8 mouse cellular contexts compared by ENCODE assay signal in the genomic region with DNA sequence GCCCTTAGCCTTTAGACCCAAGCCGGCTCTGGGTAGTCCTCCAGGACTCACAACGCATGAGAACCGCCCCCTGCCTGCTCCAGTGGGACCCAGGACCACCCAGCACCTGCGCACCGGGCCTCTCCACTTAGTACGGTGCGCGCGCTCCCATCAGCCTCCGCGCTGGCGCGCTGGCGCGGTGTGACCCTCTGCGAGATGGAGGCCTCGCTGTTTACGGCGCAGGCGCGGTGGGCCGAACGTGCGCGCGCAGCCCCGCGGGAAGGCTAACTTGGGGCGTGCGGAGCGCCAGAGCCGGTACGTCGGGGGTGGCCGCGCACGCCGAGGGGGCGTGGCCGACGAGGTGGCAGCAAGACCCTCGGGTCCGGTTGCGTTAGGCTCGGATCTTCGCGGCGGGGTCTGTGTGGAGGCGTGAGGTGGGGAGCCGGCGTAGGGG. TPM values are rescaled to one million over a fixed set of nuclear protein-coding genes. Genes with fewer than 3 reads are reported as not detected.
DNase-seq lines count a peak whose midpoint lies in the region; ATAC-seq and TF ChIP-seq lines count a peak whose summit lies in the region.

A gene (plus strand): TSS at position 156 of the 433 bp plus-strand sequence.
A gene (plus strand): TSS at position 344 of the 433 bp plus-strand sequence.

- peak; percentile 90 for DNase-seq in 3T3-L1 (ENCODE audit: low read depth, low spot score)
- peak; percentile 82 to 93 for DNase-seq in adrenal gland, postnatal 4 days (ENCODE audit: low spot score in 2 of 2)
- peak; percentile 96 for DNase-seq in embryonic facial prominence, embryonic 14.5 days (ENCODE audit: low spot score)
- DNase-seq in heart, adult 8-10 months (ENCODE audit: low spot score) = peak; percentile 94
- peak; percentile 95 for DNase-seq in kidney, adult 9 months
- peak; percentile 92 for DNase-seq in limb, embryonic 14.5 days (ENCODE audit: low spot score)
- peak; percentile 96 for DNase-seq in midbrain, postnatal 0 days (ENCODE audit: low spot score)
- DNase-seq in spleen, postnatal 14 days (ENCODE audit: low spot score in 2 of 2) = peak; percentile 94 to 95

- whole genome bisulfite sequencing in embryonic facial prominence, embryonic 14.5 days = 0% methylated on average over 17 of the region's 51 CpGs
- WGBS in limb, embryonic 14.5 days = under 1% methylated on average over 50 of the region's 51 CpGs
- under 1% methylated on average over 51 of the region's 51 CpGs for WGBS in midbrain, postnatal 0 days

- H3K4me3 ChIP-seq in embryonic facial prominence, embryonic 14.5 days (ENCODE audit: low read depth, low read length) = peak within 1 kb of the TSS; percentile 83
- H3K4me3 ChIP-seq in limb, embryonic 14.5 days (replicated peaks; ENCODE audit: low read length) = peak within 1 kb of the TSS; percentile 81
- H3K4me3 ChIP-seq in midbrain, postnatal 0 days (ENCODE audit: low read depth, low read length) = peak within 1 kb of the TSS; percentile 76

- peak within 1 kb of the TSS; percentile 85 for H3K27ac ChIP-seq in embryonic facial prominence, embryonic 14.5 days (replicated peaks; ENCODE audit: low read depth, low read length)
- H3K27ac ChIP-seq in limb, embryonic 14.5 days (replicated peaks; ENCODE audit: low read depth, low read length) = peak within 1 kb of the TSS; percentile 89
- H3K27ac ChIP-seq in midbrain, postnatal 0 days (ENCODE audit: low read depth, low read length) = peak within 1 kb of the TSS; percentile 96

- peaks cover 12% of the 10 kb centered on the region for H3K4me1 ChIP-seq in embryonic facial prominence, embryonic 14.5 days (ENCODE audit: control insufficient read depth, insufficient read depth, low read length)
- peaks cover 15% of the 10 kb centered on the region for H3K4me1 ChIP-seq in limb, embryonic 14.5 days (ENCODE audit: control insufficient read depth, insufficient read depth, low read length)
- peaks cover 7% of the 10 kb centered on the region for H3K4me1 ChIP-seq in midbrain, postnatal 0 days (ENCODE audit: insufficient read depth, low read length)

- peak within 1 kb of the TSS; percentile 88 for H3K4me2 ChIP-seq in embryonic facial prominence, embryonic 14.5 days (ENCODE audit: low read depth, low read length)
- peak within 1 kb of the TSS; percentile 84 for H3K4me2 ChIP-seq in limb, embryonic 14.5 days (replicated peaks; ENCODE audit: low read depth, low read length, severe bottlenecking)
- peak within 1 kb of the TSS; percentile 83 for H3K4me2 ChIP-seq in midbrain, postnatal 0 days (ENCODE audit: low read depth, low read length, poor library complexity, severe bottlenecking)

- 0 out of 2 replicates have a peak, but pooled peaks have one; percentile 39 for TF ChIP-seq CTCF in midbrain, postnatal 0 days (IDR thresholded peaks at IDR 0.05)

- H3K9ac ChIP-seq in embryonic facial prominence, embryonic 14.5 days (ENCODE audit: low read depth, low read length) = peak within 1 kb of the TSS; percentile 88
- peak within 1 kb of the TSS; percentile 80 for H3K9ac ChIP-seq in limb, embryonic 14.5 days (ENCODE audit: low read depth, low read length, severe bottlenecking)
- H3K9ac ChIP-seq in midbrain, postnatal 0 days (replicated peaks; ENCODE audit: low read length, poor library complexity, severe bottlenecking) = peak within 1 kb of the TSS; percentile 88

- peaks cover 25% of the 10 kb centered on the region for H3K36me3 ChIP-seq in embryonic facial prominence, embryonic 14.5 days (ENCODE audit: control insufficient read depth, insufficient read depth, low read length)
- H3K36me3 ChIP-seq in limb, embryonic 14.5 days (ENCODE audit: control insufficient read depth, insufficient read depth, low read length) = peaks cover 21% of the 10 kb centered on the region
- H3K36me3 ChIP-seq in midbrain, postnatal 0 days (ENCODE audit: insufficient read depth, low read length) = peaks cover 9% of the 10 kb centered on the region

- no peaks in the 10 kb centered on the region for H3K9me3 ChIP-seq in embryonic facial prominence, embryonic 14.5 days (ENCODE audit: control insufficient read depth, low read length)
- H3K9me3 ChIP-seq in limb, embryonic 14.5 days (ENCODE audit: control insufficient read depth, low read length) = no peaks in the 10 kb centered on the region
- no peaks in the 10 kb centered on the region for H3K9me3 ChIP-seq in midbrain, postnatal 0 days (ENCODE audit: low read length)

- ATAC-seq in embryonic facial prominence, embryonic 14.5 days (ENCODE audit: low read depth) = peak; percentile 98
- peak; percentile 96 for ATAC-seq in limb, embryonic 14.5 days (ENCODE audit: low FRiP score, low read depth)
- ATAC-seq in midbrain, postnatal 0 days (ENCODE audit: low FRiP score) = peak; percentile 97

- peak; percentile 87; the same call in 1 of the 2 replicates for TF ChIP-seq POLR2A in limb, embryonic 14.5 days (IDR thresholded peaks at IDR 0.05; ENCODE audit: borderline replicate concordance, extremely low read depth, insufficient read depth, insufficient read length)

- H3K27me3 ChIP-seq in embryonic facial prominence, embryonic 14.5 days (replicated peaks; ENCODE audit: control insufficient read depth, insufficient read depth, low read length) = no peaks in the 10 kb centered on the region
- no peaks in the 10 kb centered on the region for H3K27me3 ChIP-seq in limb, embryonic 14.5 days (ENCODE audit: control insufficient read depth, insufficient read depth, low read length)
- no peaks in the 10 kb centered on the region for H3K27me3 ChIP-seq in midbrain, postnatal 0 days (ENCODE audit: insufficient read depth, low read length)

RNA-seq across cellular contexts. Expression of the first gene that starts in this region (rescaled TPM):
- total RNA-seq in adrenal gland, postnatal 4 days (2021) = 1 to 10 TPM; 5.6 to 9.2 TPM
- polyA plus RNA-seq in embryonic facial prominence, embryonic 14.5 days (2014; fragmentation: Nextera tagmentation; extraction: Ambion mirVana) = 16.5 and 17.8 TPM in 2 replicates
- 1 to 10 TPM; 4.8 to 7.4 (median 5.5) TPM for total RNA-seq in heart, adult 8-10 months (2022)
- polyA plus RNA-seq in limb, embryonic 14.5 days (2012; rRNA removed) = 16.1 and 19.0 TPM in 2 replicates
- 20.2 and 23.2 TPM in 2 replicates for polyA plus RNA-seq in limb, embryonic 14.5 days (2014; fragmentation: Nextera tagmentation; extraction: Ambion mirVana)
- 9.1 and 12.4 TPM in 2 replicates for total RNA-seq in midbrain, postnatal 0 days (2014; rRNA removed)
- 20.5 and 21.0 TPM in 2 replicates for polyA plus RNA-seq in midbrain, postnatal 0 days (2015; fragmentation: Nextera tagmentation; extraction: Ambion mirVana)

RNA-seq across cellular contexts. Expression of the second gene that starts in this region (rescaled TPM):
- total RNA-seq in adrenal gland, postnatal 4 days (2021) = 10 to 100 TPM in 1 of 2 experiments, 1 to 10 TPM in 1; 9.5 to 11.0 TPM
- polyA plus RNA-seq in embryonic facial prominence, embryonic 14.5 days (2014; fragmentation: Nextera tagmentation; extraction: Ambion mirVana) = 3.2 and 3.8 TPM in 2 replicates
- 1 to 10 TPM; 3.5 to 4.8 (median 4.0) TPM for total RNA-seq in heart, adult 8-10 months (2022)
- 16.6 and 22.0 TPM in 2 replicates for polyA plus RNA-seq in limb, embryonic 14.5 days (2012; rRNA removed)
- 4.3 and 4.5 TPM in 2 replicates for polyA plus RNA-seq in limb, embryonic 14.5 days (2014; fragmentation: Nextera tagmentation; extraction: Ambion mirVana)
- total RNA-seq in midbrain, postnatal 0 days (2014; rRNA removed) = 7.1 and 7.9 TPM in 2 replicates
- 3.0 and 3.8 TPM in 2 replicates for polyA plus RNA-seq in midbrain, postnatal 0 days (2015; fragmentation: Nextera tagmentation; extraction: Ambion mirVana)

Comparison
In these comparisons a context has a peak if more than half of its experiments do, and no peak if none do; other contexts are left out.
1. Peak in every context shown above with its lines: DNase-seq, ATAC-seq, H3K4me3 ChIP-seq and H3K27ac ChIP-seq.